Mouse (Mus musculus) embryonic facial prominence, embryonic 11.5 days (tissue): ENCODE measurements around the gene Hist3h2ba. TPM values are rescaled to one million over a fixed set of nuclear protein-coding genes. Genes with fewer than 3 reads are reported as not detected.
A peak's percentile ranks its signal among the peaks of the same experiment; 100 is the strongest.

Experiments used
- ATAC-seq: fragments of 200-750 bp; cut with Nextera tagmentation; replicated peaks from 2 replicates; pipeline ENCODE4 v1.8.0; 2017; ENCODE audit warnings: low read depth; ENCODE audit not compliant: insufficient number of reproducible peaks, low FRiP score, low TSS enrichment
- DNase-seq: peaks from one replicate; pipeline ENCODE4 v3.0.0-alpha.2; 2015; ENCODE audit warnings: low spot score
- H3K27ac ChIP-seq: fragments of 300-500 bp; sonication (generic); replicated peaks from 2 replicates; pipeline ENCODE4 v1.5.1; 2014; ENCODE audit warnings: mild to moderate bottlenecking, low read depth, low read length, control low read depth
- H3K27me3 ChIP-seq: fragments of 300-500 bp; sonication (generic); 2 replicates; pipeline ENCODE4 v1.6.1; 2014; ENCODE audit warnings: mild to moderate bottlenecking, low read length, moderate library complexity, mixed read lengths; ENCODE audit not compliant: control insufficient read depth, insufficient read depth
- H3K36me3 ChIP-seq: fragments of 300-500 bp; sonication (generic); replicated peaks from 2 replicates; pipeline ENCODE4 v1.6.1; 2014; ENCODE audit warnings: low read depth, mild to moderate bottlenecking, low read length, moderate library complexity, mixed read lengths; ENCODE audit not compliant: control insufficient read depth, insufficient read depth
- H3K4me1 ChIP-seq: fragments of 300-500 bp; sonication (generic); 2 replicates; pipeline ENCODE4 v1.6.1; 2014; ENCODE audit warnings: low read length, mixed read lengths; ENCODE audit not compliant: control insufficient read depth, insufficient read depth
- H3K4me2 ChIP-seq: fragments of 300-500 bp; sonication (generic); 2 replicates; pipeline ENCODE4 v1.6.1; 2014; ENCODE audit warnings: low read depth, mild to moderate bottlenecking, control low read depth, low read length, moderate library complexity
- H3K4me3 ChIP-seq: fragments of 300-500 bp; sonication (generic); 2 replicates; pipeline ENCODE4 v1.5.1; 2014; ENCODE audit warnings: low read depth, low read length, control low read depth
- H3K9ac ChIP-seq: fragments of 300-500 bp; sonication (generic); replicated peaks from 2 replicates; pipeline ENCODE4 v1.6.1; 2014; ENCODE audit warnings: mild to moderate bottlenecking, control low read depth, low read length
- H3K9me3 ChIP-seq: fragments of 300-500 bp; sonication (generic); replicated peaks from 2 replicates; pipeline ENCODE4 v1.6.1; 2016; ENCODE audit warnings: mild to moderate bottlenecking, low read length, inconsistent platforms, mixed read lengths; ENCODE audit not compliant: control insufficient read depth
- WGBS: fragments of 180-500 bp; shearing (Covaris S2); extraction: QIAGEN DNeasy Blood & Tissue Kit; methylation state at CpG from one replicate; pipeline ENCODE4 v1.1.7; 2014; 5-methylcytosine and 5-hydroxymethylcytosine counted together
- polyA plus RNA-seq: library from polyadenylated mRNA; unstranded; fragments of >200 nt; fragmentation: Nextera tagmentation; extraction: Ambion mirVana; gene quantifications from 2 replicates; pipeline ENCODE4 v1.2.1, GENCODE M21; 2014

Gene Hist3h2ba
- polyA plus RNA-seq, 1 experiment from 2014 or later, result 45.1 TPM

DNA sequence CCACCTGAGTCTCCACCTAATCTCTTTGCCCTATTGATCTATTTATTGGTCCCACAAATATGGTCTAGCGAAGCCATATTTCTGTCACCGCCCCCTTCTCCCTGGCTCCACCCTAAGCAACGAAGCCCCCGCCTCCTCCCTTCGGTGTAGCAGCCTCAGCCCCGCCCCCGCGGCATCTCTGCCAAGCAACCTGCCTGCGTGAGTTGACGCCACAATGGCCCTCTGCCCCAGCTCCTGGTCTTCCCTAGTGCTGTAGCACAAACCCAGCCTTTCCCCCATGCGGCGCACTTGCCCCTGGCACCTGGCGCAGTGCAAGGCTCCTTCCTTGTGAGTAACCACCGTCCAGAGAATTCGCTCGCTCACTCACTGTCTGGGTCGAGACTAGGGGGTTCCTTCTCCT lies 14.8 kb downstream of the Hist3h2ba start:
- Histone ChIP-seq H3K27me3 (peaks cover 5% of the 10 kb centered on the region; the same call in 1 of the 2 replicates), H3K4me3 (no peak overlapping the region), H3K36me3 (no peaks in the 10 kb centered on the region), H3K4me1 (no peaks in the 10 kb centered on the region; the same call in 1 of the 2 replicates), H3K27ac (no peak overlapping the region), H3K9ac (peak overlapping the region; percentile 6), H3K9me3 (no peaks in the 10 kb centered on the region), H3K4me2 (no peak overlapping the region)
- WGBS, result 34% methylated on average over 17 of the region's 17 CpGs
- no peak for DNase-seq
- no peak for ATAC-seq

DNA sequence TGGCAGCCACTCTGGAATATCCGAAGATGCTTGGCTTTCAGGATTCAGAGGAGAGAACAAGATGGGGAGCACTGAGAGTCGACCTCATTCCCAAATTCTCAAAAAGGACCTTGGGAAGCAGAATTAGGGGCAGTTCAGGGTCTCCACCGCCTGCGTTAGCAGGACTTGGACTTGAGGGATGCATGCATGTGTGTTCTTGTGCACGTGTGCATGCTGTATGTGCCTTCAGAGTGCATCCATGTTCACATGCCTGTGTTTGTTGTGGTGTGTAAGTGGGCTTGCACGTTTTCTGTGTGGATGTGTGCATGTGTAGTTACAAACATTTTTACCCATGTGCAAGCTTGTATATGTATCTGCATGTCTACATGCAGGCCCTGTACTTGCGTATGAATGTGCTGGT lies 15.5 kb downstream of the Hist3h2ba start:
- WGBS, result 85% methylated on average over 7 of the region's 7 CpGs
- DNase-seq (no peak), ATAC-seq (no peak)
- no peak overlapping the region for H3K4me2 ChIP-seq
- peaks cover 5% of the 10 kb centered on the region; the same call in 1 of the 2 replicates for H3K27me3 ChIP-seq
- no peaks in the 10 kb centered on the region for H3K36me3 ChIP-seq
- no peaks in the 10 kb centered on the region; the same call in 1 of the 2 replicates for H3K4me1 ChIP-seq
- H3K9ac ChIP-seq, result no peak overlapping the region
- H3K4me3 ChIP-seq, result no peak overlapping the region
- H3K9me3 ChIP-seq, result no peaks in the 10 kb centered on the region
- H3K27ac ChIP-seq, result no peak overlapping the region

DNA sequence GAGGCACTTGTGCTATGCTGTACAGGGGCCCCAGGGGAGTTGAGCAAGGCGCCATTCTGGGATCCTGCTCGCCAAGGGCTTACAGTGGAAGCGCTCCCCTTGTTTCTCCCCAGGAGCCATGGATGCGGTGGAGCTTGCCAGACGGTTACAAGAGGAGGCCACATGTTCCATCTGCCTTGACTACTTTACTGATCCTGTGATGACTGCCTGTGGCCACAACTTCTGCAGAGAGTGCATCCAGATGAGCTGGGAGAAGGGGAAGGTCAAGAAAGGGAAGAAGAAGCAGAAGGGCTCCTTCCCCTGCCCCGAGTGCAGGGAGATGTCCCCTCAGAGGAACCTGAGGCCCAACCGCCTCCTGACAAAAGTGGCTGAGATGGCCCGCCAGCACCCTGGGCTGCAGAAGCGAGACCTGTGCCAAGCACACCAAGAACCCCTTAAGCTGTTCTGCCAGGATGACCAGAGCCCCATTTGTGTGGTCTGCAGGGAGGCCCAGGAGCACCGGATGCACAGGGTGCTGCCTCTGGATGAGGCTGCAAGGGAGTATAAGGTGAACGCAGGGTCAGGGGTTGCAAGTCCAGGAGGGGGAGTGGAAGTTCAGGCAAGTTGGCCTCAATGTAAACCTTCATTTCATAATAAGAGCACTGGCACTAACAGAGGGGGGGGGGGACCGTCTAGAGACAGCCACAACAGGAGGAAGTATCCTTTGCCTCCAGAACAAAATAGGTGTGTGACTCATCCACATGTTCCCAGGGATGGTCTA lies 16.5 kb downstream of the Hist3h2ba start:
- Histone ChIP-seq H3K4me1 (no peaks in the 10 kb centered on the region), H3K9ac (no peak overlapping the region), H3K9me3 (no peaks in the 10 kb centered on the region), H3K36me3 (no peaks in the 10 kb centered on the region), H3K4me3 (no peak overlapping the region), H3K4me2 (no peak overlapping the region), H3K27ac (no peak overlapping the region), H3K27me3 (peaks cover 5% of the 10 kb centered on the region; the same call in 1 of the 2 replicates)
- ATAC-seq (no peak), DNase-seq (no peak)
- WGBS, result 46% methylated on average over 12 of the region's 12 CpGs

- no peak overlapping the region for H3K27ac ChIP-seq
- no peaks in the 10 kb centered on the region for H3K4me1 ChIP-seq
- H3K4me2 ChIP-seq, result no peak overlapping the region
- H3K9me3 ChIP-seq, result no peaks in the 10 kb centered on the region
- H3K9ac ChIP-seq, result no peak overlapping the region
- DNase-seq (no peak), ATAC-seq (no peak)
- H3K27me3 ChIP-seq, result no peaks in the 10 kb centered on the region; the same call in 1 of the 2 replicates
- no peaks in the 10 kb centered on the region for H3K36me3 ChIP-seq
- 97% methylated on average over 1 of the region's 1 CpGs for WGBS
- H3K4me3 ChIP-seq, result no peak overlapping the region
Observed at GRCm38 (mm10) chr11:58967346-58967745, 18.6 kb downstream of the Hist3h2ba start.

GRCm38 (mm10) chr11:58968551-58968950 lies 19.8 kb downstream of the Hist3h2ba start:
- no peaks in the 10 kb centered on the region for H3K36me3 ChIP-seq
- no peak overlapping the region for H3K4me2 ChIP-seq
- no peak overlapping the region for H3K9ac ChIP-seq
- no peaks in the 10 kb centered on the region for H3K9me3 ChIP-seq
- no peaks in the 10 kb centered on the region; the same call in 1 of the 2 replicates for H3K27me3 ChIP-seq
- no peaks in the 10 kb centered on the region for H3K4me1 ChIP-seq
- H3K27ac ChIP-seq, result no peak overlapping the region
- 82% methylated on average over 7 of the region's 7 CpGs for WGBS
- DNase-seq (no peak), ATAC-seq (no peak; the same call in 1 of the 2 replicates)
- H3K4me3 ChIP-seq, result no peak overlapping the region

DNA sequence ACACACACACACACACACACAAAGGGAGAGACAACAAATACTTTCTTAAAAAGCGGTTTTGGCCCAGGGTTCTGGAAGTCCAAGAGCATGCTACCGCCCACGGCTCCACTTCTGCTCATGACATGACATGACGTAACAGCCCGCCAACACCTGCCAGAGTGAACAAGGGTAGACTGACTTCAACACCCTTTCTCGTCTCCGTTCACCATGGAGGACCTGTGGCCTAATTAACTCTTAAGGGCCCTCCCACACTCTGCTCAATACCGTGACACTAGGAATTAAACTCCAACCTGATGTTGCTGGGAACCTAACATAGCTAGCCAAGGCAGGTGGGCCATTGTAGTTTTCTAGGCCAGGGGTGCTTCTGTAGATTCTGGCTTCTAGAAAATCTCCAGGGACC lies 20.3 kb downstream of the Hist3h2ba start:
- no peak for DNase-seq
- H3K4me2 ChIP-seq, result no peak overlapping the region
- no peaks in the 10 kb centered on the region for H3K4me1 ChIP-seq
- no peak overlapping the region for H3K27ac ChIP-seq
- ATAC-seq, result no peak
- WGBS, result 90% methylated on average over 8 of the region's 8 CpGs
- no peak overlapping the region for H3K4me3 ChIP-seq
- no peaks in the 10 kb centered on the region for H3K27me3 ChIP-seq
- no peaks in the 10 kb centered on the region for H3K9me3 ChIP-seq
- H3K9ac ChIP-seq, result no peak overlapping the region
- H3K36me3 ChIP-seq, result no peaks in the 10 kb centered on the region

GRCm38 (mm10) chr11:58969659-58970058 lies 20.9 kb downstream of the Hist3h2ba start:
- no peaks in the 10 kb centered on the region for H3K36me3 ChIP-seq
- H3K27ac ChIP-seq, result no peak overlapping the region
- no peak overlapping the region for H3K9ac ChIP-seq
- 82% methylated on average over 6 of the region's 6 CpGs for WGBS
- no peak overlapping the region for H3K4me2 ChIP-seq
- H3K27me3 ChIP-seq, result no peaks in the 10 kb centered on the region
- no peaks in the 10 kb centered on the region for H3K4me1 ChIP-seq
- no peak for ATAC-seq
- no peaks in the 10 kb centered on the region for H3K9me3 ChIP-seq
- DNase-seq, result no peak
- H3K4me3 ChIP-seq, result no peak overlapping the region

GRCm38 (mm10) chr11:58970831-58971530 lies 22.3 kb downstream of the Hist3h2ba start:
- ATAC-seq, result peak; percentile 39; the same call in 1 of the 2 replicates
- H3K4me3 ChIP-seq, result no peak overlapping the region
- H3K9me3 ChIP-seq, result no peaks in the 10 kb centered on the region
- no peak overlapping the region for H3K4me2 ChIP-seq
- H3K9ac ChIP-seq, result no peak overlapping the region
- H3K27ac ChIP-seq, result no peak overlapping the region
- 90% methylated on average over 21 of the region's 21 CpGs for WGBS
- no peaks in the 10 kb centered on the region for H3K27me3 ChIP-seq
- H3K36me3 ChIP-seq, result no peaks in the 10 kb centered on the region
- H3K4me1 ChIP-seq, result no peaks in the 10 kb centered on the region
- no peak for DNase-seq
